Mouse (Mus musculus) brown adipose tissue, adult 24 weeks (tissue): ENCODE data around the gene Abhd17a. TPM values are rescaled to one million over a fixed set of nuclear protein-coding genes. Genes with fewer than 3 reads are reported as not detected.
A peak's percentile ranks its signal among the peaks of the same experiment; 100 is the strongest.

ENCODE experiments used
- H3K27ac ChIP-seq: fragments of 200-500 bp; replicated peaks from 2 replicates; pipeline ENCODE4 v1.5.1; 2012; ENCODE audit warnings: low read depth, mild to moderate bottlenecking, low read length
- H3K4me1 ChIP-seq: fragments of 200-500 bp; 2 replicates; pipeline ENCODE4 v1.6.1; 2012; ENCODE audit warnings: low read length, mixed read lengths; ENCODE audit not compliant: control insufficient read depth, insufficient read depth, insufficient read length
- H3K4me3 ChIP-seq: fragments of 200-500 bp; 2 replicates; pipeline ENCODE4 v1.5.1; 2012; ENCODE audit warnings: low read depth, mild to moderate bottlenecking, low read length, moderate library complexity; ENCODE audit not compliant: insufficient read depth
- polyA plus RNA-seq: library from polyadenylated mRNA; stranded (reverse); fragments of >200 nt; gene quantifications from 2 replicates; pipeline ENCODE4 v1.2.4, GENCODE M21; 2012; ENCODE audit not compliant: missing spikeins, insufficient read depth, insufficient read length

Abhd17a gene
- polyA plus RNA-seq, 1 experiment: 81.6 TPM

DNA sequence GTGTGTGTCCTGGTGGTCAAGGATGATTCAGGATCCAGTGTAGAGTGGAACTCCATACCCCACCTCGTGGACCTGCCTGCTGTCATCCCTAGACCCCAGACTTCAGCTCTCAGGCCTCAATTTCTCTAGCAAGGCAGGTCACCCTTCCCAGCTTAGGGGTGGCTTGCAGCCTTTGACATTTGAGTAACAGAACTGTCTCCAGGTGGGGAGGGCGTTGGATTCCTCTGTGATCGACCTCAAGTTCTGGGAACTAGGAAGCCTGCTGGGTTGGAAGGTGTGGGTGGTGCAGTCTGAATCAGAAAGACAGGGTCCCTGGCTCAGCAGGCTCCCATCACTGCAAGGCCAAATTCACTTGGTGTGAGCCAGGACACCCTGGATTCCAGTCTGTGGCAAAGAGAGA, 15.2 kb downstream of the Abhd17a start:
- Histone ChIP-seq H3K4me1 (peaks cover 18% of the 10 kb centered on the region; the same call in 1 of the 2 replicates), H3K27ac (no peak overlapping the region), H3K4me3 (no peak overlapping the region)

DNA sequence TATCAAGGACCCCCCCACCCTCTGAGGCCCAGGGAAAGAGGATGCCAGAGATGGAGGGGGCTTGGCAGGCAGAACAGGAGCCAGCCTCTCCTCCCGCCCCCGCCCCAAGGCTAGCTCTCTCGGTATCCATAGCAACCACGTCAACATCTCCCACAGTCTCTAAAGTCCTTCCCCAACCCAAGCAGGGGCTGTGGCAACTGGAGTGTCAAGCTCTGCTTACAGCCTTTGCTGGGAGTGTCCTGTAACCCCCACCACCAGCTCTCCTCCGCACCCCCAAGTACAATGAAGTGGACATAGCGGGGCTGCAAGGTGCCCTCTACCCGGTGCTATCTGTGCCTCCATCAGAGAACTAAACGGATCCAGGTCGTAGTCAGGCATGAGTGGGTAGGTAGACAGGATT, 16.2 kb downstream of the Abhd17a start:
- H3K4me1 ChIP-seq: peaks cover 18% of the 10 kb centered on the region; the same call in 1 of the 2 replicates

GRCm38 (mm10) chr10:80572477-80572876, 17.7 kb downstream of the Abhd17a start:
- H3K27ac ChIP-seq: no peak overlapping the region
- H3K4me1 ChIP-seq: peaks cover 18% of the 10 kb centered on the region; the same call in 1 of the 2 replicates
- H3K4me3 ChIP-seq: no peak overlapping the region

More for the DNA sequence above, 16.2 kb downstream of the Abhd17a start:
- no peak overlapping the region for H3K4me3 ChIP-seq
- H3K27ac ChIP-seq: no peak overlapping the region

- Histone ChIP-seq H3K27ac (no peak overlapping the region), H3K4me3 (no peak overlapping the region), H3K4me1 (peaks cover 17% of the 10 kb centered on the region; the same call in 1 of the 2 replicates)
These were observed 19.0 kb downstream of the Abhd17a start for GRCm38 (mm10) chr10:80570871-80571836.

DNA sequence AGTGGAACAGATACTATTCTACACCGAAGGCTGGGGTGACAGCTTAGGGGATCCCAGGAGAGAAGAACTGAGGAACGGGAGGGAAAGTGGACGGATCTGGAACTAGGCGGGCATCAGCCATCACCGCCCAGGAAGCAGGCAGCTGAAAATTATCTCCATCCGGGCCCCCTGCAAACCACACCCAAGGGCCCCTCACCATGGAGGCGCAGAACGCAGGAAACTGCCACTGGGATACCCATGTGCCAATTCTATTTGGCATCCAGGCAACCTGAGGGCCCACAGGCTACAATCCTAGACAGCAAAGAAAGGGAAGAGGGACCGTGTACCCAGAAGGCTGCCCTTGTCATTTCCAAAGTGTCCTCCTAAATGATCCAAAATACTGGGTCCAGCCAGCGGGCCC, 19.7 kb downstream of the Abhd17a start:
- Histone ChIP-seq H3K4me1 (peaks cover 12% of the 10 kb centered on the region; the same call in 1 of the 2 replicates), H3K27ac (no peak overlapping the region), H3K4me3 (no peak overlapping the region)

GRCm38 (mm10) chr10:80569664-80570066, 20.5 kb downstream of the Abhd17a start:
- peak overlapping the region; percentile 53 for H3K4me3 ChIP-seq
- peak overlapping the region; percentile 1; the same call in 1 of the 2 replicates for H3K27ac ChIP-seq
- H3K4me1 ChIP-seq: peaks cover 12% of the 10 kb centered on the region; the same call in 1 of the 2 replicates

DNA sequence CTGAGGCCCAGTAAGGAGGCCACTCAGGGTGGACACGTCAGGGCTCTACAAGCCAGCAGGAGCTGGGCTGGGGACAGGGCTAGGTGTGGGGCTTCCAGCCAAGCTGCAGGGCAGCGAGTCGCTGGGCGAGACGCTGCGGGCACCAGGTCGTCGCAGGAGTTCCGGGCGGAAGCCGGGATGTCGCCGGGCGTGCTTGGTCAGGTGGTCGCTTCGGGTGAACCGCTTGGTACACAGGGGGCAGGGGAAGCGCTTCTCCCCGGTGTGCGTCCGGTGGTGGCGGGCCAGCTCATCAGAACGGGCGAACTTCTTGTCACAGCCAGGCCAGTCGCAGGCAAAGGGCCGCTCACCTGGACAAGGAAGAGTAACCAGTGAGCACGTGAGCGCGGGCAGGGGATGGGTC, 21.3 kb downstream of the Abhd17a start:
- Histone ChIP-seq H3K4me3 (no peak overlapping the region), H3K27ac (no peak overlapping the region), H3K4me1 (peaks cover 12% of the 10 kb centered on the region; the same call in 1 of the 2 replicates)

DNA sequence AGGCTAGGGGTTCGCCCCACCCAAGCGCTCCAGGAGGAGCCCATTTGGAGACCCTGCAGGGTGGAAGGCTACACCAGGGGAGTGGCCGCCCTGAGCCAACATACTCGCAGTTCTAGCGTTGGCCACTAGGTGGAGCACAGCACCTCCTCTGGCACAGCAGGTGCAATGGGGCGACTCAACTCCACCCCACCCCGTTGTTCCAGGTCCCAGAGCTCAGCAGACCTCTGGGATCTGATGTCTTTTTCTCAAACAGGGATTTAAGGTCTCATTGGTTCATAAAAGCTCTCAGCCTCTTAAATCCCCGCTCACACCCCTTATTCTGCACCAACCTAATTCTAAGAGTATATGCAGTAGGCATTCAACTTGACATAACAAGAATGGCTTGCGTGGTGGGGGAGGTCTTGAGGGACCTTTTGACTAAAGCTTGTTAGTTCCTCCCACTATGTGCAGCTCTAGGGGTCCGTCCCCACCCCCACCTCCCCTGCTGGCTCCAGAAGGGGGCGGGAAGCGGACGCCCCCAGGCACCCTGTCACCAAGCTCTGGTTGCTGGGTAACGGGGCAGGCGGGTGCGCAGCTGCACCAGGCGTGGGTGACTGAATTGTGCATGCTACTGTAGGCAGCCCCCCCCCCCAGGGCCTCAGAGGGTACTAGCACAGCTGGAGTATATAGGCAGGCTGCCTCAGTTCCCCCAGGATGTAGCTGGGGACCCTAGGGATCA, 23.6 kb downstream of the Abhd17a start:
- peaks cover 9% of the 10 kb centered on the region; the same call in 1 of the 2 replicates for H3K4me1 ChIP-seq
- no peak overlapping the region for H3K27ac ChIP-seq
- H3K4me3 ChIP-seq: no peak overlapping the region

DNA sequence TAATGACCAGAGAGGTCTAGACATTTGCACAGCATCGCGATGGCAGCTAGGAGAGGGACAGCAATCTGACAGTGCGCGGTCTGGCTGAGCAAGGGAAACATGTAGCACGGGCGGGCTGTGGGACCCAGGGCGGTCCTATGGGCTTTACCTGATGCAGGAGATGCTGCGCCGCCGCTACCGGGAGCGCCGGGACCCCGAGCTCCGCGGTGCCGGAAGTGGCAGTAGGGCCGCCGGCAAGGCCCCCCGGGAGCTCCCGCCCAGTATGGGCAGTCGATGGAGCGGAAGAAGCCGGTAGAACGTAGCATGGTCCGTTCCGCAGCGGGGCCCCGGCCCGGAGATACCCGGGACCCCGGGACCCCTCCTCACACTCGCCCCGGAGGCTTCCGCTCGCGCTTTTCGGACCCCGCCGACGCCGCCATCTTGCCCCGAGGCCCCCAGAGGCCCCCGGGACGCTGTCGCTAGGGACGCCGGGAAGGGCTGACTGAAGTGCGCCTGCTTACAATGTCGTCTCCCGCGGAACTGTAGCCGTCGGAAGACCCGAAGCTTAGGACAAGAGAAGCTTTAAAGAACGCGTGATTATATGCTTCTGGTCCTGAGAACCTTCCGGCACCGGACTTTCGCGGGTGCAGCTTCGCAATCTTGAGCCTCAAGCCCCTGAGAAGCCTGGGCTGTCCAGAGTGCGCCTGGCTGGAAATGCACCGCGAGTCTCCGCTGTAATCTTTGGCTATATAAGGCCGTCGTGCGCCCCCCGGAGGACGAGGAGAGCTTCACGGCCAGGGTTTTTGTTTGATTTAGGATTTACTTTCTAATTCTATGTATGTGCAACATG, 28.8 kb downstream of the Abhd17a start, which contains the start of gene Rexo1:
TSS of gene Rexo1 (minus strand) at position 445 of the 829 bp plus-strand sequence.
- H3K27ac ChIP-seq: peak within 1 kb of the TSS; percentile 99
- peaks cover 23% of the 10 kb centered on the region for H3K4me1 ChIP-seq
- peak within 1 kb of the TSS; percentile 74 for H3K4me3 ChIP-seq

DNA sequence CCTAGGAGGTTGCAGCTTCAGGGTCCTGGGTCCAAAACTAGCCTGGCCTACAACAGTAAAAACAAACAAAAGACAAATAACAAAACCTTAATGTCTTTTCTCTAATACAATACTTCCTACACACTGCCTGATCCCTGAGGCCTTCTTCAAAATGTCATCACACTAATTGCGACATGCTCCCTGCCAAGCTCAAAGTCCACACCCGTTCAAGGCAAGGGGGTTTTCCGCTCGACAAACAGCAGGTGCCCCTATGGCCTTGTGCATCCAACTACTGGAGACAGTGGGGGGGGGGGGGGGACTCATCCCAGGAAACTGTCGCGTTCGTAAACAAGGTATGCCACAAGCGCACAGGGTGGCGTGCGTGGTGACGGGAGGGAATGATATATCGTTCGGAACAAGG, 29.5 kb downstream of the Abhd17a start:
- 0 out of 2 replicates have a peak overlapping the region, but pooled peaks have one; percentile 71 for H3K27ac ChIP-seq
- peaks cover 23% of the 10 kb centered on the region for H3K4me1 ChIP-seq
- peak overlapping the region; percentile 74 for H3K4me3 ChIP-seq

DNA sequence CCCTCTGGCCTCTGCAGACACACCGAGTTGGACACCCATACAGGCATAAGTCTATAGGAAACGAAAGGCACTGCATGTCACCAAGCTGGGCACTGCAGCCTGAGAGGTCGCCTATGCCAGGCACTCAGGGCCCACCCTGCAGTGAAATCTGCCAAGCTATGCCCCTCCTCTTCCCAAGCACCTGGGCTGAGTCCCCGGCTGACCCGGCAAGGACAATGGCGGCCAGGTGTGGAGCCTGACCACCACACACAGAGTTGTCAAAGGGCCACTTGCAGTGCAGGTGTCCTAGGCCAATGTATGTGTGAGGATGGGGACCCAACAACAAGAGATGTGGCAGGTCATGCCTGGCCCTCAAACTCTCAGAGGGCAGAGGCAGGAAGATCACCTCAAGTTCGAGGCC, 30.7 kb downstream of the Abhd17a start:
- no peak overlapping the region for H3K27ac ChIP-seq
- peaks cover 23% of the 10 kb centered on the region for H3K4me1 ChIP-seq
- no peak overlapping the region for H3K4me3 ChIP-seq

GRCm38 (mm10) chr10:80557346-80557965, 32.7 kb downstream of the Abhd17a start:
- no peak overlapping the region for H3K4me3 ChIP-seq

GRCm38 (mm10) chr10:80553997-80554396, 36.1 kb downstream of the Abhd17a start:
- Histone ChIP-seq H3K27ac (no peak overlapping the region), H3K4me3 (no peak overlapping the region), H3K4me1 (peaks cover 17% of the 10 kb centered on the region)

More at GRCm38 (mm10) chr10:80557346-80557965, 32.7 kb downstream of the Abhd17a start:
- peaks cover 26% of the 10 kb centered on the region for H3K4me1 ChIP-seq
- H3K27ac ChIP-seq: no peak overlapping the region

DNA sequence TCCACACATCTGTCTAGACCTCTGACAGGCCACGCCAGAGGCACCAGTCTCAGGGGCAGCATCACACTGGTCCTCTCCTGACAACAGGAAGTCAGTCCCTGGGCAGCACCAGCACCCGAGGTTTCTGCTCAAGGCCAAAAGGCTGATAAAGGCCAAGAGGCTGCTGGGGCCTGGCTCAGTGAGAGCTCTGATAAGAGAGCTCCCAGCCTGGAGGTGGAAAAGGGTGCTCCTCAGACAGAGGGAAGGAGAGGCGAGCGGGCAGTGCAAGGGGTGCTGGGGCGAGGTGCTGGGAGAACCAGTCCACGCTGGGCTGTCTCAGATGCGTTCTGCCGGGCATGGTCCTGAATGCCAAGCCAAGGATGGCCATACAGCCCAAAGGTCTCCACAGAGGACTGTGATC, 36.6 kb downstream of the Abhd17a start:
- no peak overlapping the region for H3K27ac ChIP-seq
- H3K4me1 ChIP-seq: peaks cover 14% of the 10 kb centered on the region
- no peak overlapping the region for H3K4me3 ChIP-seq
